Mouse (Mus musculus) midbrain, embryonic 15.5 days (tissue): ENCODE results near the gene Smarcb1. TPM values are rescaled to one million over a fixed set of nuclear protein-coding genes. Genes with fewer than 3 reads are reported as not detected.

ENCODE experiments used
- polyA plus RNA-seq: library from polyadenylated mRNA; unstranded; fragments of >200 nt; fragmentation: Nextera tagmentation; extraction: Ambion mirVana; gene quantifications from 2 replicates; pipeline ENCODE4 v1.2.1, GENCODE M21; 2015

The Smarcb1 gene
- polyA plus RNA-seq, 1 experiment from 2014 or later = 300 TPM

Other genes with a start within 250 kb of the Smarcb1 start
- gene Cabin1, start 157.3 kb downstream of the Smarcb1 start, polyA plus RNA-seq = 36.6 and 42.2 TPM in 2 replicates
- 64.7 and 65.8 TPM in 2 replicates for gene Ddt, start 148.2 kb downstream of the Smarcb1 start, polyA plus RNA-seq
- not detected in 2 replicates for gene Gm20441, start 140.7 kb downstream of the Smarcb1 start, polyA plus RNA-seq
- gene Gstt3, start 140.2 kb downstream of the Smarcb1 start, polyA plus RNA-seq = 0.61 and 1.6 TPM in 2 replicates
- gene Gstt1, start 123.0 kb downstream of the Smarcb1 start, polyA plus RNA-seq = 14.5 and 16.9 TPM in 2 replicates
- gene Gstt4, start 99.1 kb downstream of the Smarcb1 start, polyA plus RNA-seq = not detected in 2 replicates
- gene Gstt2, start 84.2 kb downstream of the Smarcb1 start, polyA plus RNA-seq = 7.4 and 7.5 TPM in 2 replicates
- gene Mif, start 61.4 kb downstream of the Smarcb1 start, polyA plus RNA-seq = 1,455 and 1,508 TPM in 2 replicates
- 2.1 and 2.8 TPM in 2 replicates for gene Derl3, start 28.2 kb downstream of the Smarcb1 start, polyA plus RNA-seq
- gene Chchd10, start 11.5 kb upstream of the Smarcb1 start, polyA plus RNA-seq = 82.8 and 88.3 TPM in 2 replicates
- gene Mmp11, start 14.9 kb upstream of the Smarcb1 start, polyA plus RNA-seq = 18.2 and 21.6 TPM in 2 replicates
- 1.1 and 1.3 TPM in 2 replicates for gene Gm867, start 19.1 kb upstream of the Smarcb1 start, polyA plus RNA-seq
- gene Vpreb3, start 21.4 kb upstream of the Smarcb1 start, polyA plus RNA-seq = 0.77 TPM in 1 of 2 replicates, not detected in the other
- not detected in 2 replicates for gene Gm5134, start 32.9 kb upstream of the Smarcb1 start, polyA plus RNA-seq
- gene Zfp280b, start 111.0 kb upstream of the Smarcb1 start, polyA plus RNA-seq = 12.8 TPM in 2 replicates
- gene Slc5a4b, start 189.3 kb upstream of the Smarcb1 start, polyA plus RNA-seq = not detected in 2 replicates
- gene Slc5a4a, start 225.8 kb upstream of the Smarcb1 start, polyA plus RNA-seq = 0.15 TPM in 1 of 2 replicates, not detected in the other